Mouse (Mus musculus): Measurements from ENCODE around the gene Grip1. TPM values are rescaled to one million over a fixed set of nuclear protein-coding genes. Genes with fewer than 3 reads are reported as not detected.

The Grip1 gene
- total RNA-seq, 4 experiments from 2014 or later: not detected

GRCm38 (mm10) chr10:119660677-119661353 lies 207.2 kb downstream of the Grip1 start:
- no peak for DNase-seq (ENCODE audit: low spot score in 2 of 2)

GRCm38 (mm10) chr10:119663586-119663985 lies 210.0 kb downstream of the Grip1 start:
- DNase-seq (ENCODE audit: low spot score in 2 of 2): no peak

GRCm38 (mm10) chr10:119666386-119666785 lies 212.8 kb downstream of the Grip1 start:
- no peak for DNase-seq (ENCODE audit: low spot score in 2 of 2)

GRCm38 (mm10) chr10:119670456-119670855 lies 216.8 kb downstream of the Grip1 start:
- DNase-seq (ENCODE audit: low spot score in 2 of 2): no peak

- no peak for DNase-seq (ENCODE audit: low spot score in 2 of 2)
Observed at GRCm38 (mm10) chr10:119684377-119684826, 230.8 kb downstream of the Grip1 start.

- DNase-seq (ENCODE audit: low spot score in 2 of 2): no peak
Observed at GRCm38 (mm10) chr10:119691358-119692083, 237.9 kb downstream of the Grip1 start.

GRCm38 (mm10) chr10:119692284-119692890 lies 238.8 kb downstream of the Grip1 start:
- no peak for DNase-seq (ENCODE audit: low spot score in 2 of 2)

GRCm38 (mm10) chr10:119693400-119693799 lies 239.8 kb downstream of the Grip1 start:
- DNase-seq (ENCODE audit: low spot score in 2 of 2): no peak

GRCm38 (mm10) chr10:119697257-119697798 lies 243.7 kb downstream of the Grip1 start:
- DNase-seq (ENCODE audit: low spot score in 2 of 2): no peak

GRCm38 (mm10) chr10:119705348-119705747 lies 251.7 kb downstream of the Grip1 start:
- no peak for DNase-seq (ENCODE audit: low spot score in 2 of 2)

GRCm38 (mm10) chr10:119706281-119706680 lies 252.7 kb downstream of the Grip1 start:
- no peak for DNase-seq (ENCODE audit: low spot score in 2 of 2)

- no peak for DNase-seq (ENCODE audit: low spot score in 2 of 2)
Observed at GRCm38 (mm10) chr10:119706983-119707382, 253.4 kb downstream of the Grip1 start.

GRCm38 (mm10) chr10:119721887-119722286 lies 268.3 kb downstream of the Grip1 start:
- no peak for DNase-seq (ENCODE audit: low spot score in 2 of 2)

GRCm38 (mm10) chr10:119722471-119722870 lies 268.8 kb downstream of the Grip1 start:
- DNase-seq (ENCODE audit: low spot score in 2 of 2): no peak

- DNase-seq (ENCODE audit: low spot score in 2 of 2): no peak
Observed at GRCm38 (mm10) chr10:119723671-119724070, 270.0 kb downstream of the Grip1 start.

GRCm38 (mm10) chr10:119725363-119725762 lies 271.7 kb downstream of the Grip1 start:
- no peak for DNase-seq (ENCODE audit: low spot score in 2 of 2)

GRCm38 (mm10) chr10:119725966-119726365 lies 272.3 kb downstream of the Grip1 start:
- DNase-seq (ENCODE audit: low spot score in 2 of 2): peak in 1 of 2 experiments; percentile 5

GRCm38 (mm10) chr10:119726921-119727320 lies 273.3 kb downstream of the Grip1 start:
- no peak for DNase-seq (ENCODE audit: low spot score in 2 of 2)

GRCm38 (mm10) chr10:119730206-119730605 lies 276.6 kb downstream of the Grip1 start:
- no peak for DNase-seq (ENCODE audit: low spot score in 2 of 2)

- DNase-seq (ENCODE audit: low spot score in 2 of 2): no peak
Observed at GRCm38 (mm10) chr10:119735011-119735992, 281.7 kb downstream of the Grip1 start.

- no peak for DNase-seq (ENCODE audit: low spot score in 2 of 2)
Observed at GRCm38 (mm10) chr10:119739466-119739865, 285.8 kb downstream of the Grip1 start.
